Mouse (Mus musculus) forebrain, embryonic 16.5 days (tissue): Measurements from ENCODE around the gene Usp16. TPM values are rescaled to one million over a fixed set of nuclear protein-coding genes. Genes with fewer than 3 reads are reported as not detected.

ENCODE experiments used
- ATAC-seq: fragments of 200-750 bp; cut with Nextera tagmentation; 2 replicates; pipeline ENCODE4 v1.8.0; 2017; ENCODE audit warnings: mild to moderate bottlenecking, moderate library complexity
- H3K27ac ChIP-seq: fragments of 300-500 bp; sonication (generic); 2 replicates; pipeline ENCODE4 v1.5.1; 2014; ENCODE audit warnings: low read length, control low read depth
- H3K27me3 ChIP-seq: fragments of 300-500 bp; sonication (generic); replicated peaks from 2 replicates; pipeline ENCODE4 v1.6.1; 2014; ENCODE audit warnings: low read length; ENCODE audit not compliant: control insufficient read depth, insufficient read depth
- H3K36me3 ChIP-seq: fragments of 300-500 bp; sonication (generic); 2 replicates; pipeline ENCODE4 v1.6.1; 2014; ENCODE audit not compliant: control insufficient read depth, insufficient read depth
- H3K4me1 ChIP-seq: fragments of 300-500 bp; sonication (generic); replicated peaks from 2 replicates; pipeline ENCODE4 v1.6.1; 2014; ENCODE audit warnings: low read length; ENCODE audit not compliant: control insufficient read depth, insufficient read depth
- H3K4me2 ChIP-seq: fragments of 300-500 bp; sonication (generic); 2 replicates; pipeline ENCODE4 v1.6.1; 2014; ENCODE audit warnings: mild to moderate bottlenecking, low read length, control low read depth
- H3K4me3 ChIP-seq: fragments of 300-500 bp; sonication (generic); replicated peaks from 2 replicates; pipeline ENCODE4 v1.5.1; 2014; ENCODE audit warnings: mild to moderate bottlenecking, low read length, control low read depth
- H3K9ac ChIP-seq: fragments of 300-500 bp; sonication (generic); replicated peaks from 2 replicates; pipeline ENCODE4 v1.6.1; 2014; ENCODE audit warnings: low read depth, low read length, control low read depth
- H3K9me3 ChIP-seq: fragments of 300-500 bp; sonication (generic); 2 replicates; pipeline ENCODE4 v1.6.1; 2016; ENCODE audit warnings: low read length; ENCODE audit not compliant: control insufficient read depth
- WGBS: fragments of 180-500 bp; shearing (Covaris S2); extraction: QIAGEN DNeasy Blood & Tissue Kit; methylation state at CpG from one replicate; pipeline ENCODE4 v1.1.7; 2014; 5-methylcytosine and 5-hydroxymethylcytosine counted together
- polyA plus RNA-seq: library from polyadenylated mRNA; unstranded; fragments of >200 nt; fragmentation: Nextera tagmentation; extraction: Ambion mirVana; gene quantifications from 2 replicates; pipeline ENCODE4 v1.2.1, GENCODE M21; 2015

Usp16 gene
- polyA plus RNA-seq, 1 experiment from 2014 or later, result 45.8 TPM

GRCm38 (mm10) chr16:87437096-87437495 is 17.4 kb upstream of the Usp16 start:
- no peak overlapping the region for H3K4me3 ChIP-seq
- H3K9ac ChIP-seq, result no peak overlapping the region
- no peaks in the 10 kb centered on the region for H3K27me3 ChIP-seq
- peaks cover 16% of the 10 kb centered on the region for H3K4me1 ChIP-seq
- no peak for ATAC-seq
- no peak overlapping the region for H3K4me2 ChIP-seq
- no peaks in the 10 kb centered on the region for H3K9me3 ChIP-seq
- H3K36me3 ChIP-seq, result no peaks in the 10 kb centered on the region
- 92% methylated on average over 21 of the region's 21 CpGs for WGBS
- H3K27ac ChIP-seq, result no peak overlapping the region

- Histone ChIP-seq H3K36me3 (no peaks in the 10 kb centered on the region), H3K9me3 (no peaks in the 10 kb centered on the region), H3K27ac (no peak overlapping the region), H3K4me2 (no peak overlapping the region), H3K27me3 (no peaks in the 10 kb centered on the region), H3K4me3 (no peak overlapping the region), H3K9ac (no peak overlapping the region), H3K4me1 (peaks cover 14% of the 10 kb centered on the region)
- no peak for ATAC-seq
- WGBS, result 92% methylated on average over 8 of the region's 8 CpGs
Observed at GRCm38 (mm10) chr16:87438697-87439096, 15.8 kb upstream of the Usp16 start.

- H3K27me3 ChIP-seq, result no peaks in the 10 kb centered on the region
- ATAC-seq, result peak; percentile 98
- peaks cover 14% of the 10 kb centered on the region for H3K4me1 ChIP-seq
- no peaks in the 10 kb centered on the region for H3K9me3 ChIP-seq
- peak within 1 kb of the TSS; percentile 95 for H3K27ac ChIP-seq
- under 1% methylated on average over 38 of the region's 38 CpGs for WGBS
- no peaks in the 10 kb centered on the region for H3K36me3 ChIP-seq
- H3K9ac ChIP-seq, result peak within 1 kb of the TSS; percentile 86
- H3K4me3 ChIP-seq, result peak within 1 kb of the TSS; percentile 85
- H3K4me2 ChIP-seq, result peak within 1 kb of the TSS; percentile 70
Observed at GRCm38 (mm10) chr16:87440184-87440686, 14.3 kb upstream of the Usp16 start, which contains the start of gene Rwdd2b. Gene Rwdd2b, minus strand, starts transcription at chr16:87440573.

- H3K4me2 ChIP-seq, result peak overlapping the region; percentile 64
- WGBS, result 21% methylated on average over 9 of the region's 9 CpGs
- H3K36me3 ChIP-seq, result no peaks in the 10 kb centered on the region
- H3K27ac ChIP-seq, result no peak overlapping the region
- H3K27me3 ChIP-seq, result no peaks in the 10 kb centered on the region
- H3K4me3 ChIP-seq, result peak overlapping the region; percentile 85
- peaks cover 14% of the 10 kb centered on the region for H3K4me1 ChIP-seq
- no peak for ATAC-seq
- H3K9ac ChIP-seq, result peak overlapping the region; percentile 86
- H3K9me3 ChIP-seq, result no peaks in the 10 kb centered on the region
Observed at GRCm38 (mm10) chr16:87441089-87441488, 13.4 kb upstream of the Usp16 start.

- H3K9me3 ChIP-seq, result no peaks in the 10 kb centered on the region
- H3K4me2 ChIP-seq, result no peak overlapping the region
- ATAC-seq, result no peak
- H3K4me1 ChIP-seq, result peaks cover 14% of the 10 kb centered on the region
- no peak overlapping the region for H3K9ac ChIP-seq
- H3K36me3 ChIP-seq, result no peaks in the 10 kb centered on the region
- 57% methylated on average over 5 of the region's 5 CpGs for WGBS
- no peaks in the 10 kb centered on the region for H3K27me3 ChIP-seq
- H3K27ac ChIP-seq, result no peak overlapping the region
- H3K4me3 ChIP-seq, result no peak overlapping the region
Observed at GRCm38 (mm10) chr16:87442291-87442690, 12.2 kb upstream of the Usp16 start.

GRCm38 (mm10) chr16:87443245-87443644 is 11.3 kb upstream of the Usp16 start:
- Histone ChIP-seq H3K9ac (no peak overlapping the region), H3K27ac (no peak overlapping the region), H3K36me3 (no peaks in the 10 kb centered on the region), H3K4me2 (no peak overlapping the region), H3K27me3 (no peaks in the 10 kb centered on the region), H3K9me3 (no peaks in the 10 kb centered on the region), H3K4me3 (no peak overlapping the region), H3K4me1 (peaks cover 14% of the 10 kb centered on the region)
- no peak for ATAC-seq

- 62% methylated on average over 1 of the region's 1 CpGs for WGBS
- Histone ChIP-seq H3K27ac (no peak overlapping the region), H3K9me3 (no peaks in the 10 kb centered on the region), H3K4me1 (peaks cover 14% of the 10 kb centered on the region), H3K4me2 (no peak overlapping the region), H3K4me3 (no peak overlapping the region), H3K9ac (no peak overlapping the region), H3K36me3 (no peaks in the 10 kb centered on the region), H3K27me3 (no peaks in the 10 kb centered on the region)
- ATAC-seq, result no peak
Observed at GRCm38 (mm10) chr16:87444071-87444470, 10.4 kb upstream of the Usp16 start.

GRCm38 (mm10) chr16:87445110-87445509 is 9.4 kb upstream of the Usp16 start:
- Histone ChIP-seq H3K9ac (no peak overlapping the region), H3K4me1 (peaks cover 9% of the 10 kb centered on the region), H3K27me3 (no peaks in the 10 kb centered on the region), H3K27ac (no peak overlapping the region), H3K4me3 (no peak overlapping the region), H3K4me2 (no peak overlapping the region), H3K9me3 (no peaks in the 10 kb centered on the region), H3K36me3 (no peaks in the 10 kb centered on the region)
- no peak for ATAC-seq

- ATAC-seq, result no peak
- no peaks in the 10 kb centered on the region for H3K27me3 ChIP-seq
- no peaks in the 10 kb centered on the region for H3K36me3 ChIP-seq
- no peak overlapping the region for H3K27ac ChIP-seq
- WGBS, result 95% methylated on average over 3 of the region's 3 CpGs
- H3K4me1 ChIP-seq, result peaks cover 9% of the 10 kb centered on the region
- H3K9me3 ChIP-seq, result no peaks in the 10 kb centered on the region
- H3K4me2 ChIP-seq, result no peak overlapping the region
- H3K9ac ChIP-seq, result no peak overlapping the region
- no peak overlapping the region for H3K4me3 ChIP-seq
Observed at GRCm38 (mm10) chr16:87445528-87445927, 9.0 kb upstream of the Usp16 start.

GRCm38 (mm10) chr16:87453226-87453625 is 1.3 kb upstream of the Usp16 start:
- ATAC-seq, result no peak
- Histone ChIP-seq H3K36me3 (no peaks in the 10 kb centered on the region), H3K27me3 (no peaks in the 10 kb centered on the region; the same call in 1 of the 2 replicates), H3K4me2 (no peak overlapping the region), H3K4me3 (no peak overlapping the region), H3K4me1 (peaks cover 16% of the 10 kb centered on the region), H3K27ac (no peak overlapping the region), H3K9ac (no peak overlapping the region), H3K9me3 (no peaks in the 10 kb centered on the region)
- 94% methylated on average over 2 of the region's 2 CpGs for whole genome bisulfite sequencing
